In the genomic region with DNA sequence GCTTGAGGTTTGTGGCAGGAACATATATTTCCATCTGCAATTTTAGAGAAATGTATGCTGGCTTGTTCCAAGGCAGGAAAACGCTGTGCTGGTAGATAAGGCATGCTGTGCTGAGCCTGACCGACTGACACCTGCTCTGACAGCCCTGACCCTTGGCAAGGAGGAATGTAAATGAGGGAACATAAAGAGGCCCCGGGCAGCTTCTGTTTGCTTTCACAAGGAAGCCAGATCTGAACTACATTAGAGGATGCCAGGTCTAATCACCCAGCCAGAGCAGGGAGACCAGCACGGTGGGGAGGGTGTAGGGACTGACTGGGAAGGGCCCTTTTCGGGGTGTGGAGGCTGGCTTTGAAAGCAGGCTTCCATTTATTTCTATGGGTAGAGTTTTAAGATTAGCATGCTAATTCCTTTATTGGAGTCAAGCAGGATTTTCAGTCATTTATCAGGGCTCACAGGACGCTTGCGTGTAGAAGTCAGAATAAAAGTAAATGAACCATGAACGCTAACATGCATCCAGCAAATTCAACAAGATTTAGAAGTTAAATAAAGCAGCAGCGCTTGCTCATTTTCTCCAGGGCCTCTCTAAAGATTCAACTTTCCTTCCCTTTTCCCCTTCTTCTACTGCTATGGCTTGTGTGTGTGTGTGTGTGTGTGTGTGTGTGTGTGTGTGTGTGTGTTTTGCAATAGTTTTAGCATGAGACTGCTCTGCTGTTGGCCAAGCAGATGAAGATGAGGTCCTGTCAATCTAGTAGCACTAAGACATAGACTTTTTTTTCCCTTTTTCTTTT, we compare ENCODE assay signal across 8 mouse cellular contexts. TPM values are rescaled to one million over a fixed set of nuclear protein-coding genes. Genes with fewer than 3 reads are reported as not detected.
DNase-seq lines count a peak whose midpoint lies in the region; ATAC-seq and TF ChIP-seq lines count a peak whose summit lies in the region.

No protein-coding gene starts in this region.

- H3K4me1 ChIP-seq in heart, embryonic 16.5 days (ENCODE audit: control insufficient read depth, insufficient read depth, low read length), result peaks cover 11% of the 10 kb centered on the region
- peaks cover 48% of the 10 kb centered on the region for H3K4me1 ChIP-seq in forebrain, embryonic 13.5 days
- H3K4me1 ChIP-seq in kidney, embryonic 14.5 days (ENCODE audit: control insufficient read depth, insufficient read depth, low read length), result no peaks in the 10 kb centered on the region
- peaks cover 12% of the 10 kb centered on the region for H3K4me1 ChIP-seq in midbrain, postnatal 0 days (ENCODE audit: insufficient read depth, low read length)

- H3K27ac ChIP-seq in heart, embryonic 16.5 days (ENCODE audit: low read length), result no peak overlapping the region; the same call in 1 of the 2 replicates
- 0 out of 2 replicates have a peak overlapping the region, but pooled peaks have one; percentile 41 for H3K27ac ChIP-seq in forebrain, embryonic 13.5 days
- 0 out of 2 replicates have a peak overlapping the region, but pooled peaks have one; percentile 18 for H3K27ac ChIP-seq in kidney, embryonic 14.5 days (ENCODE audit: low read depth, low read length)
- 0 out of 2 replicates have a peak overlapping the region, but pooled peaks have one; percentile 12 for H3K27ac ChIP-seq in midbrain, postnatal 0 days (ENCODE audit: low read depth, low read length)

- no peak overlapping the region for H3K4me3 ChIP-seq in heart, embryonic 16.5 days (ENCODE audit: low read length)
- no peak overlapping the region for H3K4me3 ChIP-seq in forebrain, embryonic 13.5 days
- H3K4me3 ChIP-seq in kidney, embryonic 14.5 days (ENCODE audit: low read length), result no peak overlapping the region
- H3K4me3 ChIP-seq in midbrain, postnatal 0 days (ENCODE audit: low read depth, low read length), result no peak overlapping the region

- no peaks in the 10 kb centered on the region for H3K9me3 ChIP-seq in heart, embryonic 16.5 days (replicated peaks; ENCODE audit: control insufficient read depth, low read length)
- no peaks in the 10 kb centered on the region for H3K9me3 ChIP-seq in forebrain, embryonic 13.5 days (replicated peaks)
- H3K9me3 ChIP-seq in kidney, embryonic 14.5 days (ENCODE audit: control insufficient read depth, low read length), result no peaks in the 10 kb centered on the region
- H3K9me3 ChIP-seq in midbrain, postnatal 0 days (ENCODE audit: low read length), result no peaks in the 10 kb centered on the region

- 31% methylated on average over 9 of the region's 9 CpGs for WGBS in heart, embryonic 16.5 days
- 17% methylated on average over 9 of the region's 9 CpGs for WGBS in forebrain, embryonic 13.5 days
- 10% methylated on average over 9 of the region's 9 CpGs for WGBS in kidney, embryonic 14.5 days
- 13% methylated on average over 9 of the region's 9 CpGs for WGBS in midbrain, postnatal 0 days

- peak; percentile 49; the same call in 1 of the 2 replicates for ATAC-seq in heart, embryonic 16.5 days (replicated peaks; ENCODE audit: extremely low read depth, insufficient read depth, low FRiP score)
- ATAC-seq in forebrain, embryonic 13.5 days, result peak; percentile 66
- ATAC-seq in kidney, embryonic 14.5 days (ENCODE audit: low FRiP score, low TSS enrichment), result peak; percentile 64; the same call in 1 of the 2 replicates
- ATAC-seq in midbrain, postnatal 0 days (ENCODE audit: low FRiP score), result peak; percentile 38; the same call in 1 of the 2 replicates

- H3K4me2 ChIP-seq in heart, embryonic 16.5 days (ENCODE audit: low read depth, low read length), result no peak overlapping the region
- no peak overlapping the region for H3K4me2 ChIP-seq in forebrain, embryonic 13.5 days
- no peak overlapping the region for H3K4me2 ChIP-seq in kidney, embryonic 14.5 days (replicated peaks; ENCODE audit: low read depth, low read length)
- no peak overlapping the region for H3K4me2 ChIP-seq in midbrain, postnatal 0 days (ENCODE audit: low read depth, low read length, poor library complexity, severe bottlenecking)

- no peaks in the 10 kb centered on the region for H3K36me3 ChIP-seq in heart, embryonic 16.5 days (ENCODE audit: control insufficient read depth, insufficient read depth)
- no peaks in the 10 kb centered on the region for H3K36me3 ChIP-seq in forebrain, embryonic 13.5 days (ENCODE audit: poor library complexity, severe bottlenecking)
- H3K36me3 ChIP-seq in kidney, embryonic 14.5 days (ENCODE audit: control insufficient read depth, insufficient read depth, low read length), result no peaks in the 10 kb centered on the region
- H3K36me3 ChIP-seq in midbrain, postnatal 0 days (ENCODE audit: insufficient read depth, low read length), result no peaks in the 10 kb centered on the region

- H3K9ac ChIP-seq in heart, embryonic 16.5 days (ENCODE audit: low read length), result no peak overlapping the region
- H3K9ac ChIP-seq in forebrain, embryonic 13.5 days, result no peak overlapping the region
- no peak overlapping the region for H3K9ac ChIP-seq in kidney, embryonic 14.5 days (ENCODE audit: low read depth, low read length)
- H3K9ac ChIP-seq in midbrain, postnatal 0 days (replicated peaks; ENCODE audit: low read length, poor library complexity, severe bottlenecking), result no peak overlapping the region

- DNase-seq in heart, adult 9 months (ENCODE audit: low spot score in 2 of 2), result no peak
- peak; percentile 34 for DNase-seq in midbrain, postnatal 0 days (ENCODE audit: low spot score)
- no peak for DNase-seq in gastrocnemius, postnatal 25 days
- no peak for DNase-seq in thymus, postnatal 25 days
- no peak for DNase-seq in thymus, postnatal 0 days (ENCODE audit: low spot score)

- no peaks in the 10 kb centered on the region for H3K27me3 ChIP-seq in heart, embryonic 16.5 days (ENCODE audit: control insufficient read depth, insufficient read depth, low read length)
- H3K27me3 ChIP-seq in forebrain, embryonic 13.5 days, result no peaks in the 10 kb centered on the region
- H3K27me3 ChIP-seq in kidney, embryonic 14.5 days (ENCODE audit: control insufficient read depth, insufficient read depth, low read length), result no peaks in the 10 kb centered on the region
- H3K27me3 ChIP-seq in midbrain, postnatal 0 days (ENCODE audit: insufficient read depth, low read length), result no peaks in the 10 kb centered on the region

- no peak for TF ChIP-seq CTCF in midbrain, postnatal 0 days (IDR thresholded peaks at IDR 0.05)

RNA-seq across cellular contexts. Expression of gene Lypd6, which starts 34.3 kb away (rescaled TPM):
- 1.5 and 2.5 TPM in 2 replicates for polyA plus RNA-seq in heart, embryonic 16.5 days (2015; fragmentation: Nextera tagmentation; extraction: Ambion mirVana)
- polyA plus RNA-seq in forebrain, embryonic 13.5 days (2015; fragmentation: Nextera tagmentation; extraction: Ambion mirVana), result 10.7 and 12.6 TPM in 2 replicates
- polyA plus RNA-seq in kidney, embryonic 14.5 days (2014; fragmentation: Nextera tagmentation; extraction: Ambion mirVana), result 8.4 and 12.7 TPM in 2 replicates
- total RNA-seq in midbrain, postnatal 0 days (2014; rRNA removed), result 14.0 and 29.5 TPM in 2 replicates
- 20.4 and 25.7 TPM in 2 replicates for polyA plus RNA-seq in midbrain, postnatal 0 days (2015; fragmentation: Nextera tagmentation; extraction: Ambion mirVana)
- 1 to 10 TPM in 1 of 2 experiments, under 1 TPM in 1; 0.40 to 2.4 TPM for total RNA-seq in gastrocnemius, postnatal 25 days (2021)
- polyA plus RNA-seq in thymus, postnatal 0 days (2015; fragmentation: Nextera tagmentation; extraction: Ambion mirVana), result 0.61 and 0.67 TPM in 2 replicates
